Mouse (Mus musculus): ENCODE measurements around the gene Mad1l1. TPM values are rescaled to one million over a fixed set of nuclear protein-coding genes. Genes with fewer than 3 reads are reported as not detected.

The Mad1l1 gene
- polyA plus RNA-seq, 1 experiment = 24.7 TPM

GRCm38 (mm10) chr5:140062828-140063227 lies 258.5 kb downstream of the Mad1l1 start:
- no peak overlapping the region for H3K27ac ChIP-seq (ENCODE audit: control insufficient read depth, insufficient read depth, low read depth, low read length, poor library complexity)
- H3K4me1 ChIP-seq (ENCODE audit: control insufficient read depth, insufficient read depth, low read length) = no peaks in the 10 kb centered on the region
- no peak for TF ChIP-seq CTCF (IDR thresholded peaks at IDR 0.05; ENCODE audit: control insufficient read depth, insufficient read depth, low read length)
- TF ChIP-seq POLR2A (IDR thresholded peaks at IDR 0.05; ENCODE audit: borderline replicate concordance, control insufficient read depth, low read depth, low read length) = no peak
- WGBS = 83% methylated on average over 3 of the region's 3 CpGs
- no peak overlapping the region for H3K4me3 ChIP-seq (replicated peaks; ENCODE audit: control insufficient read depth, low read depth, low read length)

GRCm38 (mm10) chr5:140062316-140062715 lies 259.0 kb downstream of the Mad1l1 start:
- no peak overlapping the region for H3K4me3 ChIP-seq (replicated peaks; ENCODE audit: control insufficient read depth, low read depth, low read length)
- no peak for TF ChIP-seq POLR2A (IDR thresholded peaks at IDR 0.05; ENCODE audit: borderline replicate concordance, control insufficient read depth, low read depth, low read length)
- no peak for TF ChIP-seq CTCF (IDR thresholded peaks at IDR 0.05; ENCODE audit: control insufficient read depth, insufficient read depth, low read length)
- H3K4me1 ChIP-seq (ENCODE audit: control insufficient read depth, insufficient read depth, low read length) = no peaks in the 10 kb centered on the region
- H3K27ac ChIP-seq (ENCODE audit: control insufficient read depth, insufficient read depth, low read depth, low read length, poor library complexity) = no peak overlapping the region
- 67% methylated on average over 3 of the region's 3 CpGs for WGBS

- Histone ChIP-seq H3K4me3 (replicated peaks; ENCODE audit: control insufficient read depth, low read depth, low read length) (no peak overlapping the region), H3K27ac (ENCODE audit: control insufficient read depth, insufficient read depth, low read depth, low read length, poor library complexity) (no peak overlapping the region), H3K4me1 (ENCODE audit: control insufficient read depth, insufficient read depth, low read length) (no peaks in the 10 kb centered on the region)
- TF ChIP-seq CTCF (IDR thresholded peaks at IDR 0.05; ENCODE audit: control insufficient read depth, insufficient read depth, low read length) = no peak
- TF ChIP-seq POLR2A (IDR thresholded peaks at IDR 0.05; ENCODE audit: borderline replicate concordance, control insufficient read depth, low read depth, low read length) = no peak
- 89% methylated on average over 6 of the region's 6 CpGs for whole genome bisulfite sequencing
Observed at GRCm38 (mm10) chr5:140061296-140061879, 260.0 kb downstream of the Mad1l1 start.

GRCm38 (mm10) chr5:140056291-140056690 lies 265.1 kb downstream of the Mad1l1 start:
- TF ChIP-seq CTCF (IDR thresholded peaks at IDR 0.05; ENCODE audit: control insufficient read depth, insufficient read depth, low read length) (no peak), POLR2A (IDR thresholded peaks at IDR 0.05; ENCODE audit: borderline replicate concordance, control insufficient read depth, low read depth, low read length) (no peak)
- Histone ChIP-seq H3K27ac (ENCODE audit: control insufficient read depth, insufficient read depth, low read depth, low read length, poor library complexity) (no peak overlapping the region), H3K4me3 (replicated peaks; ENCODE audit: control insufficient read depth, low read depth, low read length) (no peak overlapping the region), H3K4me1 (ENCODE audit: control insufficient read depth, insufficient read depth, low read length) (no peaks in the 10 kb centered on the region)
- WGBS = 83% methylated on average over 3 of the region's 3 CpGs

GRCm38 (mm10) chr5:140055431-140055830 lies 265.9 kb downstream of the Mad1l1 start:
- TF ChIP-seq CTCF (IDR thresholded peaks at IDR 0.05; ENCODE audit: control insufficient read depth, insufficient read depth, low read length) (no peak), POLR2A (IDR thresholded peaks at IDR 0.05; ENCODE audit: borderline replicate concordance, control insufficient read depth, low read depth, low read length) (no peak)
- no peak overlapping the region for H3K4me3 ChIP-seq (replicated peaks; ENCODE audit: control insufficient read depth, low read depth, low read length)
- H3K4me1 ChIP-seq (ENCODE audit: control insufficient read depth, insufficient read depth, low read length) = no peaks in the 10 kb centered on the region
- 85% methylated on average over 3 of the region's 3 CpGs for WGBS
- H3K27ac ChIP-seq (ENCODE audit: control insufficient read depth, insufficient read depth, low read depth, low read length, poor library complexity) = no peak overlapping the region

GRCm38 (mm10) chr5:140053626-140054025 lies 267.7 kb downstream of the Mad1l1 start:
- TF ChIP-seq CTCF (IDR thresholded peaks at IDR 0.05; ENCODE audit: control insufficient read depth, insufficient read depth, low read length) = no peak
- 73% methylated on average over 3 of the region's 3 CpGs for WGBS
- Histone ChIP-seq H3K4me1 (ENCODE audit: control insufficient read depth, insufficient read depth, low read length) (no peaks in the 10 kb centered on the region), H3K4me3 (replicated peaks; ENCODE audit: control insufficient read depth, low read depth, low read length) (no peak overlapping the region), H3K27ac (ENCODE audit: control insufficient read depth, insufficient read depth, low read depth, low read length, poor library complexity) (no peak overlapping the region)

- TF ChIP-seq POLR2A (IDR thresholded peaks at IDR 0.05; ENCODE audit: borderline replicate concordance, control insufficient read depth, low read depth, low read length) (no peak), CTCF (IDR thresholded peaks at IDR 0.05; ENCODE audit: control insufficient read depth, insufficient read depth, low read length) (no peak)
- H3K4me1 ChIP-seq (ENCODE audit: control insufficient read depth, insufficient read depth, low read length) = no peaks in the 10 kb centered on the region
- WGBS = 92% methylated on average over 3 of the region's 3 CpGs
- H3K27ac ChIP-seq (ENCODE audit: control insufficient read depth, insufficient read depth, low read depth, low read length, poor library complexity) = no peak overlapping the region
- no peak overlapping the region for H3K4me3 ChIP-seq (replicated peaks; ENCODE audit: control insufficient read depth, low read depth, low read length)
Observed at GRCm38 (mm10) chr5:140052405-140052804, 268.9 kb downstream of the Mad1l1 start.

GRCm38 (mm10) chr5:140045453-140045852 lies 275.9 kb downstream of the Mad1l1 start:
- 93% methylated on average over 2 of the region's 2 CpGs for WGBS
- no peak overlapping the region for H3K27ac ChIP-seq (ENCODE audit: control insufficient read depth, insufficient read depth, low read depth, low read length, poor library complexity)
- H3K4me1 ChIP-seq (ENCODE audit: control insufficient read depth, insufficient read depth, low read length) = no peaks in the 10 kb centered on the region
- TF ChIP-seq POLR2A (IDR thresholded peaks at IDR 0.05; ENCODE audit: borderline replicate concordance, control insufficient read depth, low read depth, low read length) = no peak
- no peak for TF ChIP-seq CTCF (IDR thresholded peaks at IDR 0.05; ENCODE audit: control insufficient read depth, insufficient read depth, low read length)
- H3K4me3 ChIP-seq (replicated peaks; ENCODE audit: control insufficient read depth, low read depth, low read length) = no peak overlapping the region

GRCm38 (mm10) chr5:140043002-140043401 lies 278.4 kb downstream of the Mad1l1 start:
- Histone ChIP-seq H3K4me3 (replicated peaks; ENCODE audit: control insufficient read depth, low read depth, low read length) (no peak overlapping the region), H3K4me1 (ENCODE audit: control insufficient read depth, insufficient read depth, low read length) (no peaks in the 10 kb centered on the region), H3K27ac (ENCODE audit: control insufficient read depth, insufficient read depth, low read depth, low read length, poor library complexity) (no peak overlapping the region)
- 89% methylated on average over 1 of the region's 1 CpGs for WGBS
- TF ChIP-seq CTCF (IDR thresholded peaks at IDR 0.05; ENCODE audit: control insufficient read depth, insufficient read depth, low read length) (no peak), POLR2A (IDR thresholded peaks at IDR 0.05; ENCODE audit: borderline replicate concordance, control insufficient read depth, low read depth, low read length) (no peak)

Data from bone marrow, adult 2 months (tissue).